Mouse (Mus musculus) MEL (cell line): ENCODE results near the gene Gm10130. TPM values are rescaled to one million over a fixed set of nuclear protein-coding genes. Genes with fewer than 3 reads are reported as not detected.

Source experiments
- DNase-seq: peaks from one replicate; pipeline ENCODE4 v3.0.0; 2011; ENCODE audit warnings: low read depth, low spot score
- H3K27ac ChIP-seq: 2 replicates; pipeline ENCODE4 v1.5.1; 2012; ENCODE audit warnings: low read depth, mild to moderate bottlenecking, control low read depth, low read length, moderate library complexity; ENCODE audit not compliant: control insufficient read depth
- H3K27me3 ChIP-seq, 2 experiments: fragments of 150-350 bp in 1 of 2; sonication (generic) in 1 of 2; 2 replicates each; pipeline ENCODE4 v1.6.1; 2012; ENCODE audit warnings: low read length in 2 of 2, mild to moderate bottlenecking in 2 of 2, improper control_type of control experiment in 1 of 2, moderate library complexity in 1 of 2; ENCODE audit not compliant: insufficient read depth in 2 of 2, control insufficient read depth in 1 of 2
- H3K36me3 ChIP-seq, 2 experiments: 2 replicates each; pipeline ENCODE4 v1.6.1; 2012 to 2014; ENCODE audit warnings: low read length in 2 of 2, improper control_type of control experiment in 1 of 2, inconsistent platforms in 1 of 2, mild to moderate bottlenecking in 1 of 2; ENCODE audit not compliant: insufficient read depth in 2 of 2, control insufficient read depth in 1 of 2
- H3K4me1 ChIP-seq, 2 experiments: fragments of 150-350 bp in 1 of 2; sonication (generic) in 1 of 2; 2 replicates each; pipeline ENCODE4 v1.6.1; 2012; ENCODE audit warnings: low read length in 2 of 2, improper control_type of control experiment in 1 of 2, mild to moderate bottlenecking in 1 of 2; ENCODE audit not compliant: insufficient read depth in 2 of 2, control insufficient read depth in 1 of 2
- H3K4me3 ChIP-seq, 2 experiments: fragments of 150-350 bp in 1 of 2; sonication (generic) in 1 of 2; 2 replicates each; pipeline ENCODE4 v1.5.1; 2012; ENCODE audit warnings: low read depth in 2 of 2, low read length in 2 of 2, mild to moderate bottlenecking in 2 of 2, moderate library complexity in 2 of 2, control low read depth in 1 of 2, improper control_type of control experiment in 1 of 2; ENCODE audit not compliant: control insufficient read depth in 1 of 2, insufficient read depth in 1 of 2
- H3K79me2 ChIP-seq: 2 replicates; pipeline ENCODE4 v1.6.1; 2012; ENCODE audit warnings: mild to moderate bottlenecking, low read length, moderate library complexity; ENCODE audit not compliant: control insufficient read depth, poor library complexity, insufficient read depth
- H3K9ac ChIP-seq: 2 replicates; pipeline ENCODE4 v1.6.1; 2012; ENCODE audit warnings: low read depth, mild to moderate bottlenecking, control low read depth, low read length, moderate library complexity; ENCODE audit not compliant: control insufficient read depth, poor library complexity, severe bottlenecking
- H3K9me3 ChIP-seq: fragments of 150-350 bp; sonication (generic); replicated peaks from 2 replicates; pipeline ENCODE4 v1.6.1; 2012; ENCODE audit warnings: mild to moderate bottlenecking, low read length, improper control_type of control experiment, moderate library complexity; ENCODE audit not compliant: insufficient read depth
- CHD2 ChIP-seq: IDR thresholded peaks from 2 replicates; pipeline ENCODE4 v1.6.1; 2011; ENCODE audit warnings: low read length, improper control_type of control experiment
- CTCF ChIP-seq, 3 experiments: IDR thresholded peaks in 2 of 3; conservative IDR thresholded peaks in 1 of 3; 2 replicates each; pipeline ENCODE4 v1.5.1; 2011 to 2012; ENCODE audit warnings: low read length in 3 of 3, low read depth in 2 of 3, mild to moderate bottlenecking in 2 of 3, improper control_type of control experiment in 1 of 3, inconsistent platforms in 1 of 3, mixed read lengths in 1 of 3, moderate library complexity in 1 of 3; ENCODE audit not compliant: control insufficient read depth in 1 of 3, insufficient read depth in 1 of 3, poor library complexity in 1 of 3, severe bottlenecking in 1 of 3
- E2F4 ChIP-seq: IDR thresholded peaks from 2 replicates; pipeline ENCODE4 v1.6.1; 2011; ENCODE audit warnings: low read depth, low read length, improper control_type of control experiment, borderline replicate concordance
- GABPA ChIP-seq: IDR thresholded peaks from 2 replicates; pipeline ENCODE4 v1.6.1; 2012; ENCODE audit warnings: low read depth, mild to moderate bottlenecking, inconsistent platforms, low read length, improper control_type of control experiment, moderate library complexity
- HCFC1 ChIP-seq: IDR thresholded peaks from 2 replicates; pipeline ENCODE4 v1.6.1; 2012; ENCODE audit warnings: low read depth, mild to moderate bottlenecking, inconsistent platforms, low read length, improper control_type of control experiment, moderate library complexity
- JUND ChIP-seq: IDR thresholded peaks from 2 replicates; pipeline ENCODE4 v1.6.1; 2011; ENCODE audit warnings: low read depth, mild to moderate bottlenecking, improper control_type of control experiment, low read length
- KAT2A ChIP-seq: conservative IDR thresholded peaks from 2 replicates; pipeline ENCODE4 v1.6.1; 2012; ENCODE audit warnings: low read depth, low read length, improper control_type of control experiment, inconsistent platforms
- MAX ChIP-seq: IDR thresholded peaks from 2 replicates; pipeline ENCODE4 v1.6.1; 2011; ENCODE audit warnings: low read length, improper control_type of control experiment
- MEF2A ChIP-seq: IDR thresholded peaks from 2 replicates; pipeline ENCODE4 v1.6.1; 2014; ENCODE audit warnings: low read depth, mild to moderate bottlenecking, inconsistent platforms, low read length, improper control_type of control experiment; ENCODE audit not compliant: poor library complexity, insufficient replicate concordance, severe bottlenecking; ENCODE audit errors: extremely low read depth
- MXI1 ChIP-seq: IDR thresholded peaks from 2 replicates; pipeline ENCODE4 v1.6.1; 2011; ENCODE audit warnings: mild to moderate bottlenecking, low read depth, low read length, improper control_type of control experiment
- NELFE ChIP-seq: IDR thresholded peaks from 2 replicates; pipeline ENCODE4 v1.6.1; 2011; ENCODE audit warnings: low read depth, low read length, improper control_type of control experiment
- POLR2A ChIP-seq, 2 experiments: IDR thresholded peaks; 2 replicates each; pipeline ENCODE4 v1.6.1; 2011 to 2012; ENCODE audit warnings: low read length in 2 of 2, mild to moderate bottlenecking in 2 of 2, control low read depth in 1 of 2, improper control_type of control experiment in 1 of 2, low read depth in 1 of 2, moderate library complexity in 1 of 2; ENCODE audit not compliant: control insufficient read depth in 1 of 2, insufficient read depth in 1 of 2, poor library complexity in 1 of 2
- POLR2AphosphoS5 ChIP-seq: IDR thresholded peaks from 2 replicates; pipeline ENCODE4 v1.6.1; 2012; ENCODE audit warnings: low read depth, borderline replicate concordance, mild to moderate bottlenecking, inconsistent platforms, low read length, moderate library complexity, mixed read lengths
- RAD21 ChIP-seq: IDR thresholded peaks from 2 replicates; pipeline ENCODE4 v1.6.1; 2011; ENCODE audit warnings: mild to moderate bottlenecking, low read depth, low read length, improper control_type of control experiment
- SIN3A ChIP-seq: IDR thresholded peaks from 2 replicates; pipeline ENCODE4 v1.6.1; 2012; ENCODE audit warnings: low read length, improper control_type of control experiment, inconsistent platforms
- SMC3 ChIP-seq: IDR thresholded peaks from 2 replicates; pipeline ENCODE4 v1.6.1; 2011; ENCODE audit warnings: low read depth, low read length, improper control_type of control experiment
- TBP ChIP-seq: IDR thresholded peaks from 2 replicates; pipeline ENCODE4 v1.8.0; 2011; ENCODE audit warnings: low read depth, low read length, improper control_type of control experiment
- TCF12 ChIP-seq: IDR thresholded peaks from 2 replicates; pipeline ENCODE4 v1.6.1; 2014; ENCODE audit warnings: low read depth, mild to moderate bottlenecking, inconsistent platforms, low read length, improper control_type of control experiment, moderate library complexity
- UBTF ChIP-seq: IDR thresholded peaks from 2 replicates; pipeline ENCODE4 v1.6.1; 2012; ENCODE audit warnings: low read depth, mild to moderate bottlenecking, inconsistent platforms, low read length, improper control_type of control experiment, moderate library complexity, borderline replicate concordance; ENCODE audit not compliant: insufficient read depth
- ZC3H11A ChIP-seq: IDR thresholded peaks from 2 replicates; pipeline ENCODE4 v1.6.1; 2012; ENCODE audit warnings: low read depth, mild to moderate bottlenecking, inconsistent platforms, low read length, improper control_type of control experiment
- ZMIZ1 ChIP-seq: IDR thresholded peaks from 2 replicates; pipeline ENCODE4 v1.6.1; 2012; ENCODE audit warnings: low read depth, mild to moderate bottlenecking, inconsistent platforms, low read length, improper control_type of control experiment, moderate library complexity
- polyA plus RNA-seq, 2 experiments: library from polyadenylated mRNA; stranded (reverse) in 1 of 2; unstranded in 1 of 2; fragments of >175 nt in 1 of 2; fragments of >200 nt in 1 of 2; gene quantifications; 2 replicates each; pipeline versions ENCODE4 v1.2.1 to v1.2.4; 2012; ENCODE audit warnings: low replicate concordance in 2 of 2, low read depth in 1 of 2; ENCODE audit not compliant: insufficient read length in 2 of 2, insufficient read depth in 1 of 2, missing spikeins in 1 of 2
- total RNA-seq: library from RNA; depleted of rRNA; stranded (reverse); fragments of 300-350 nt; gene quantifications from 2 replicates; pipeline ENCODE4 v1.2.3, GENCODE M21; 2012; rRNA removed

Gene Gm10130
- total RNA-seq (2.6 and 3.2 TPM in 2 replicates), polyA plus RNA-seq (1 to 10 TPM in 1 of 2 experiments, not detected in 1; 7.4 TPM)

GRCm38 (mm10) chr2:150323402-150323801 is at the start of gene Gm10130:
Gm10130 (plus strand) TSS chr2:150323702.
- Histone ChIP-seq H3K36me3 (peaks cover 0 to 13% of the 10 kb centered on the region in 2 experiments; a peak in 2 of 4 replicates), H3K9me3 (no peaks in the 10 kb centered on the region), H3K4me3 (no peak within 1 kb of the TSS), H3K27ac (no peak within 1 kb of the TSS), H3K79me2 (peaks cover 26% of the 10 kb centered on the region), H3K4me1 (no peaks in the 10 kb centered on the region), H3K27me3 (no peaks in the 10 kb centered on the region), H3K9ac (no peak within 1 kb of the TSS)
- TF ChIP-seq E2F4 (no peak), TCF12 (no peak), POLR2AphosphoS5 (no peak), ZC3H11A (no peak), RAD21 (no peak), TBP (no peak), MEF2A (no peak), POLR2A (IDR thresholded peaks at IDR 0.05; ENCODE audit: control insufficient read depth in 1 of 2, insufficient read depth in 1 of 2, low read depth in 1 of 2, low read length in 2 of 2, poor library complexity in 1 of 2) (no peak), JUND (no peak), UBTF (no peak), CTCF (IDR thresholded peaks at IDR 0.05 in 2 of 3, conservative IDR thresholded peaks at IDR 0.05 in 1 of 3; ENCODE audit: control insufficient read depth in 1 of 3, insufficient read depth in 1 of 3, low read depth in 2 of 3, low read length in 3 of 3, poor library complexity in 1 of 3, severe bottlenecking in 1 of 3) (no peak), MXI1 (no peak)
- DNase-seq, result no peak

- Histone ChIP-seq H3K27ac (no peak overlapping the region), H3K4me1 (no peaks in the 10 kb centered on the region)
These were observed 29.8 kb upstream of the Gm10130 start for GRCm38 (mm10) chr2:150293669-150294068.

More at GRCm38 (mm10) chr2:150293669-150294068, 29.8 kb upstream of the Gm10130 start:
- Histone ChIP-seq H3K79me2 (no peaks in the 10 kb centered on the region), H3K27me3 (no peaks in the 10 kb centered on the region), H3K9ac (no peak overlapping the region), H3K36me3 (no peaks in the 10 kb centered on the region; a peak in 1 of 4 replicates), H3K4me3 (no peak overlapping the region), H3K9me3 (no peaks in the 10 kb centered on the region)
- no peak for DNase-seq
- TF ChIP-seq MXI1 (no peak), JUND (no peak), MAX (no peak), UBTF (no peak), SMC3 (no peak), GABPA (no peak), MEF2A (no peak), NELFE (no peak), HCFC1 (no peak), POLR2AphosphoS5 (no peak), CHD2 (no peak), KAT2A (no peak), SIN3A (no peak), ZMIZ1 (no peak)
